Mouse (Mus musculus): ENCODE measurements at regions not wholly inside any gene's neighbourhood (a gene's known extent, or its start where the extent isn't known, plus 50 kb on each side); places are given as distances from the start of the nearest gene placed in this dataset.

- TF ChIP-seq EP300 (IDR thresholded peaks at IDR 0.05; ENCODE audit: low read depth) (no peak), CTCF (IDR thresholded peaks at IDR 0.05; ENCODE audit: low read depth) (no peak)
Observed at GRCm38 (mm10) chr2:50793616-50794015, 355.3 kb downstream of the Rnd3 start.

All from liver, postnatal 0 days (tissue).